ENCODE assay signal across 7 mouse cellular contexts in the genomic region with DNA sequence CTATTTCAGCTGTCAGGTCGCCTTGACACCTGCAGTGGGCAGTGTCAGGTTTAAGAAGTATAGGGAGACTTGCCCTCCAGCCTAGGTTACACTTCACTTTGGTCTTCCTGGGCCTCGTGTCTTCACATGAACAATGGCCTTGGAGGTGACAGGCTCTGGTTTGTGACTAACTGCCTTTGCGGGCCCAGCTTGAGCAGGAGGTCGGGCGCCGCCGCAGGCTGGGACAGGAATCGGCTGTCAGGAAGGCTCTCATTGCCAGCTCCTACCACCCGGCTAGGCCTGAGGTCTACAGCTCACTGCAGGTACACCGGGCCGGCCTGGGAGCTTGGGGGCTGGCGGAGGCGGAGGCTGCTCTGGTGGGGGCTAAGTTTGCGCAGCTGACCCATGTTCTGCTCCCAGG. TPM values are rescaled to one million over a fixed set of nuclear protein-coding genes. Genes with fewer than 3 reads are reported as not detected.
A peak's percentile ranks its signal among the peaks of the same experiment; 100 is the strongest.
DNase-seq lines count a peak whose midpoint lies in the region; ATAC-seq and TF ChIP-seq lines count a peak whose summit lies in the region.

No protein-coding gene starts in this region.

- H3K4me3 ChIP-seq in C2C12 (ENCODE audit: insufficient read depth, poor library complexity, severe bottlenecking) (peak overlapping the region; percentile 76), MEL (ENCODE audit: control insufficient read depth in 1 of 2, insufficient read depth in 1 of 2, low read depth in 2 of 2, low read length in 2 of 2) (peak overlapping the region; percentile 71 to 77)
- H3K4me3 ChIP-seq in kidney, embryonic 14.5 days (ENCODE audit: low read length), result peak overlapping the region; percentile 71
- peak overlapping the region; percentile 85 for H3K4me3 ChIP-seq in lung, embryonic 14.5 days (ENCODE audit: low read depth, low read length)

- DNase-seq in MEL (ENCODE audit: low read depth, low spot score), result peak; percentile 23
- peak; percentile 75 to 79 for DNase-seq in cerebellum, postnatal 14 days
- peak; percentile 29 for DNase-seq in heart, adult 8-10 months (ENCODE audit: low spot score)
- DNase-seq in lung, embryonic 14.5 days, result peak; percentile 58
- peak; percentile 56 for DNase-seq in retina, embryonic 14.5 days (ENCODE audit: low spot score)

- no peak for ATAC-seq in kidney, embryonic 14.5 days (ENCODE audit: low FRiP score, low TSS enrichment)
- no peak for ATAC-seq in lung, embryonic 14.5 days (ENCODE audit: insufficient read depth)

- peaks cover 10% of the 10 kb centered on the region for H3K79me3 ChIP-seq in C2C12 (ENCODE audit: low read depth)

- peak overlapping the region; percentile 58 for H3ac ChIP-seq in C2C12 (ENCODE audit: control insufficient read depth, insufficient read length, low read depth)

- TF ChIP-seq POLR2A in MEL (IDR thresholded peaks at IDR 0.05; ENCODE audit: control insufficient read depth in 1 of 2, insufficient read depth in 1 of 2, low read depth in 1 of 2, low read length in 2 of 2, poor library complexity in 1 of 2), result no peak

- TF ChIP-seq CTCF in C2C12 (IDR thresholded peaks at IDR 0.05; ENCODE audit: control insufficient read depth, insufficient read depth, insufficient read length), result peak; percentile 60
- no peak for TF ChIP-seq CTCF in MEL (IDR thresholded peaks at IDR 0.05 in 2 of 3, conservative IDR thresholded peaks at IDR 0.05 in 1 of 3; ENCODE audit: control insufficient read depth in 1 of 3, insufficient read depth in 1 of 3, low read depth in 2 of 3, low read length in 3 of 3, poor library complexity in 1 of 3, severe bottlenecking in 1 of 3)
- TF ChIP-seq CTCF in lung, embryonic 14.5 days (IDR thresholded peaks at IDR 0.05; ENCODE audit: low read depth), result peak; percentile 61

- 14% methylated on average over 14 of the region's 14 CpGs for WGBS in kidney, embryonic 14.5 days
- WGBS in lung, embryonic 14.5 days, result 12% methylated on average over 14 of the region's 14 CpGs

- H3K9me3 ChIP-seq in MEL (replicated peaks; ENCODE audit: insufficient read depth, low read length), result no peaks in the 10 kb centered on the region
- no peaks in the 10 kb centered on the region for H3K9me3 ChIP-seq in kidney, embryonic 14.5 days (ENCODE audit: control insufficient read depth, low read length)
- H3K9me3 ChIP-seq in lung, embryonic 14.5 days (ENCODE audit: low read depth, low read length), result no peaks in the 10 kb centered on the region

- peak overlapping the region; percentile 83 for H3K9ac ChIP-seq in MEL (ENCODE audit: control insufficient read depth, low read depth, low read length, poor library complexity, severe bottlenecking)
- peak overlapping the region; percentile 80 for H3K9ac ChIP-seq in kidney, embryonic 14.5 days (ENCODE audit: low read depth, low read length)
- peak overlapping the region; percentile 64 for H3K9ac ChIP-seq in lung, embryonic 14.5 days

- H3K27ac ChIP-seq in MEL (ENCODE audit: control insufficient read depth, low read depth, low read length), result no peak overlapping the region
- H3K27ac ChIP-seq in kidney, embryonic 14.5 days (ENCODE audit: low read depth, low read length), result no peak overlapping the region
- peak overlapping the region; percentile 63 for H3K27ac ChIP-seq in lung, embryonic 14.5 days (ENCODE audit: low read depth)

- H3K36me3 ChIP-seq in C2C12 (ENCODE audit: control insufficient read depth, insufficient read depth), result peaks cover 9% of the 10 kb centered on the region
- 0 out of 4 replicates have a peak, but pooled peaks cover 0 to 4% of the 10 kb centered on the region in 2 experiments for H3K36me3 ChIP-seq in MEL (ENCODE audit: control insufficient read depth in 1 of 2, insufficient read depth in 2 of 2, low read length in 2 of 2)
- peaks cover 8% of the 10 kb centered on the region; the same call in 1 of the 2 replicates for H3K36me3 ChIP-seq in kidney, embryonic 14.5 days (ENCODE audit: control insufficient read depth, insufficient read depth, low read length)
- H3K36me3 ChIP-seq in lung, embryonic 14.5 days (ENCODE audit: insufficient read depth), result peaks cover 14% of the 10 kb centered on the region; the same call in 1 of the 2 replicates

- H3K4me1 ChIP-seq in MEL (ENCODE audit: control insufficient read depth in 1 of 2, insufficient read depth in 2 of 2, low read length in 2 of 2), result peaks cover 0 to 15% of the 10 kb centered on the region in 2 experiments; a peak in 3 of 4 replicates
- H3K4me1 ChIP-seq in kidney, embryonic 14.5 days (ENCODE audit: control insufficient read depth, insufficient read depth, low read length), result peaks cover 21% of the 10 kb centered on the region
- H3K4me1 ChIP-seq in lung, embryonic 14.5 days (ENCODE audit: insufficient read depth), result peaks cover 10% of the 10 kb centered on the region; the same call in 1 of the 2 replicates

- H3K79me2 ChIP-seq in C2C12 (ENCODE audit: control insufficient read depth, insufficient read depth) (peaks cover 22% of the 10 kb centered on the region), MEL (ENCODE audit: control insufficient read depth, insufficient read depth, low read length, poor library complexity) (peaks cover 48% of the 10 kb centered on the region)

- peak overlapping the region; percentile 89 for H3K4me2 ChIP-seq in kidney, embryonic 14.5 days (replicated peaks; ENCODE audit: low read depth, low read length)
- peak overlapping the region; percentile 94 for H3K4me2 ChIP-seq in lung, embryonic 14.5 days

- TF ChIP-seq RAD21 in MEL (IDR thresholded peaks at IDR 0.05; ENCODE audit: low read depth, low read length), result no peak

- no peak for TF ChIP-seq EP300 in MEL (IDR thresholded peaks at IDR 0.05; ENCODE audit: low read depth in 1 of 2, low read length in 2 of 2)

- no peaks in the 10 kb centered on the region for H3K27me3 ChIP-seq in C2C12 (ENCODE audit: control insufficient read depth, insufficient read depth, insufficient read length)
- no peaks in the 10 kb centered on the region for H3K27me3 ChIP-seq in MEL (ENCODE audit: control insufficient read depth in 1 of 2, insufficient read depth in 2 of 2, low read length in 2 of 2)
- no peaks in the 10 kb centered on the region for H3K27me3 ChIP-seq in kidney, embryonic 14.5 days (ENCODE audit: control insufficient read depth, insufficient read depth, low read length)
- H3K27me3 ChIP-seq in lung, embryonic 14.5 days (ENCODE audit: insufficient read depth, low read length), result no peaks in the 10 kb centered on the region

TF ChIP-seq in C2C12, 6 proteins besides CTCF, POLR2A, EP300 and RAD21:
- TF ChIP-seq FOSL1 (IDR thresholded peaks at IDR 0.05; ENCODE audit: insufficient read depth, low read length, poor library complexity, severe bottlenecking) (no peak), MYOG (IDR thresholded peaks at IDR 0.05; ENCODE audit: control insufficient read depth, extremely low read depth, insufficient read length) (no peak), MAX (IDR thresholded peaks at IDR 0.05) (no peak), MYOD1 (IDR thresholded peaks at IDR 0.05; ENCODE audit: control insufficient read depth, insufficient read length, low read depth) (no peak), USF1 (IDR thresholded peaks at IDR 0.05; ENCODE audit: low read depth) (no peak), CEBPB (IDR thresholded peaks at IDR 0.05; ENCODE audit: low read depth) (no peak)

TF ChIP-seq in MEL, 35 proteins besides CTCF, POLR2A, EP300 and RAD21:
- TF ChIP-seq MAFK (IDR thresholded peaks at IDR 0.05; ENCODE audit: borderline replicate concordance, low read depth, low read length) (no peak), BHLHE40 (IDR thresholded peaks at IDR 0.05; ENCODE audit: borderline replicate concordance, low read depth, low read length) (no peak), HCFC1 (IDR thresholded peaks at IDR 0.05; ENCODE audit: low read depth, low read length) (no peak), ZC3H11A (IDR thresholded peaks at IDR 0.05; ENCODE audit: low read depth, low read length) (no peak), ZMIZ1 (IDR thresholded peaks at IDR 0.05; ENCODE audit: low read depth, low read length) (no peak), KAT2A (conservative IDR thresholded peaks at IDR 0.05; ENCODE audit: low read depth, low read length) (no peak)

RNA-seq across cellular contexts. Expression of a gene that starts 0.9 kb away (rescaled TPM):
- polyA plus RNA-seq in C2C12 (2012; fragmentation: generic; extraction: Trizol), result 10.7 TPM
- total RNA-seq in MEL (2012; rRNA removed), result 37.9 and 39.8 TPM in 2 replicates
- polyA plus RNA-seq in MEL (2012; ENCODE audit: insufficient read depth in 1 of 2, insufficient read length in 2 of 2, low read depth in 1 of 2, low replicate concordance in 2 of 2, missing spikeins in 1 of 2), result 10 to 100 TPM in 1 of 2 experiments, not detected in 1; 51.2 TPM
- 10 to 100 TPM; 14.1 to 20.7 (median 19.2) TPM for total RNA-seq in heart, adult 8-10 months (2022)
- polyA plus RNA-seq in kidney, embryonic 14.5 days (2014; fragmentation: Nextera tagmentation; extraction: Ambion mirVana), result 12.2 and 15.3 TPM in 2 replicates
- 13.3 and 13.4 TPM in 2 replicates for polyA plus RNA-seq in lung, embryonic 14.5 days (2014; fragmentation: Nextera tagmentation; extraction: Ambion mirVana)

RNA-seq across cellular contexts. Expression of a gene that starts 2.9 kb away (rescaled TPM):
- polyA plus RNA-seq in C2C12 (2012; fragmentation: generic; extraction: Trizol), result 79.6 TPM
- total RNA-seq in MEL (2012; rRNA removed), result 57.8 and 60.4 TPM in 2 replicates
- polyA plus RNA-seq in MEL (2012; ENCODE audit: insufficient read depth in 1 of 2, insufficient read length in 2 of 2, low read depth in 1 of 2, low replicate concordance in 2 of 2, missing spikeins in 1 of 2), result 100 to 1,000 TPM in 1 of 2 experiments, not detected in 1; 128 TPM
- total RNA-seq in heart, adult 8-10 months (2022), result 10 to 100 TPM; 34.8 to 38.4 (median 37.4) TPM
- 105 and 114 TPM in 2 replicates for polyA plus RNA-seq in kidney, embryonic 14.5 days (2014; fragmentation: Nextera tagmentation; extraction: Ambion mirVana)
- polyA plus RNA-seq in lung, embryonic 14.5 days (2014; fragmentation: Nextera tagmentation; extraction: Ambion mirVana), result 100.0 and 105 TPM in 2 replicates

RNA-seq across cellular contexts. Expression of a gene that starts 17.4 kb away (rescaled TPM):
- 0.46 TPM for polyA plus RNA-seq in C2C12 (2012; fragmentation: generic; extraction: Trizol)
- total RNA-seq in MEL (2012; rRNA removed), result 2.1 and 2.4 TPM in 2 replicates
- 1 to 10 TPM in 1 of 2 experiments, not detected in 1; 8.1 TPM for polyA plus RNA-seq in MEL (2012; ENCODE audit: insufficient read depth in 1 of 2, insufficient read length in 2 of 2, low read depth in 1 of 2, low replicate concordance in 2 of 2, missing spikeins in 1 of 2)
- total RNA-seq in heart, adult 8-10 months (2022), result 10 to 100 TPM in 3 of 4 experiments, 1 to 10 TPM in 1; 9.5 to 11.9 (median 11.1) TPM
- 0.44 and 0.97 TPM in 2 replicates for polyA plus RNA-seq in kidney, embryonic 14.5 days (2014; fragmentation: Nextera tagmentation; extraction: Ambion mirVana)
- 0.88 and 1.1 TPM in 2 replicates for polyA plus RNA-seq in lung, embryonic 14.5 days (2014; fragmentation: Nextera tagmentation; extraction: Ambion mirVana)

Comparison
In these comparisons a context has a peak if more than half of its experiments do, and no peak if none do; other contexts are left out.
1. CTCF ChIP-seq: peak in C2C12 (single experiment) and lung, embryonic 14.5 days (single experiment); none in MEL (0 of 3).
2. DNase-seq: peak in every context shown above with its lines; median percentile 77 in cerebellum, postnatal 14 days; 58 in lung, embryonic 14.5 days; 56 in retina, embryonic 14.5 days; 29 in heart, adult 8-10 months; 23 in MEL.
3. Peak in every context shown above with its lines, with median percentiles within 50 percentile points of each other: H3K4me3 ChIP-seq and H3K9ac ChIP-seq.